Mouse (Mus musculus): Measurements from ENCODE around the gene Rxra. TPM values are rescaled to one million over a fixed set of nuclear protein-coding genes. Genes with fewer than 3 reads are reported as not detected.
A peak's percentile ranks its signal among the peaks of the same experiment; 100 is the strongest.

Gene Rxra
- total and polyA plus RNA-seq, 3 experiments, result 0.05 TPM; not detected in 2

DNA sequence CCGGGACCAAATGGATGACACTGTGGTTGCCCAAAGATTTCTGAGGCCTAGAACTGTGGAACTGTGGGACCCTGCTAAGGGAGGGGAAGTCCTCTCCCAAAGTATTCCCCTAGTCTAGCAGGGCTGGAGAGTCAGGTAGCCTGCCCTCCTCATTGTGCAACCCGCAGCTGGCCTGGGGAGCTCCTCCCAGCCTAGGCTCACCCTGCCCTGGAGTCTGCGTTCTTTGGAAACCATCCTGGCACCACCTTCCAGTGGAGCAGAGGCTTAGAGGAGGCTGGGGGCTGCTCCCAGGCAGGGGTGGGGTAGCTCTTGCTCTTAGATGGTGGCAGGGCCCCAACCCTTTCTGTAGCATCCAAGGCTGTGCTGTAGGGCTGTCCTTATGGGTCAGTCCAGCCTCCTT, 26.0 kb downstream of the Rxra start:
- TF ChIP-seq POLR2AphosphoS5 (IDR thresholded peaks at IDR 0.05; ENCODE audit: insufficient replicate concordance, low read depth, low read length) (no peak), GATA1 (IDR thresholded peaks at IDR 0.05; ENCODE audit: borderline replicate concordance, low read length) (no peak), GATA2 (IDR thresholded peaks at IDR 0.05; ENCODE audit: borderline replicate concordance, low read depth, low read length) (no peak), CTCF (IDR thresholded peaks at IDR 0.05; ENCODE audit: low read depth, low read length) (no peak), TAL1 (conservative IDR thresholded peaks at IDR 0.05; ENCODE audit: low read depth, low read length) (no peak)
- peaks cover 9% of the 10 kb centered on the region for H3K27me3 ChIP-seq (ENCODE audit: insufficient read depth, low read length)
- H3K36me3 ChIP-seq (replicated peaks), result no peaks in the 10 kb centered on the region
- DNase-seq (ENCODE audit: low spot score), result peak; percentile 26
- peak overlapping the region; percentile 62; the same call in 1 of the 2 replicates for H3K4me3 ChIP-seq (ENCODE audit: low read depth, low read length)
- H3K9me3 ChIP-seq (replicated peaks), result no peaks in the 10 kb centered on the region
- peaks cover 96% of the 10 kb centered on the region for H3K4me1 ChIP-seq (ENCODE audit: insufficient read depth, low read depth, low read length)
- no peak for ATAC-seq (ENCODE audit: extremely low read depth, insufficient number of reproducible peaks, low FRiP score, poor library complexity, severe bottlenecking)

DNA sequence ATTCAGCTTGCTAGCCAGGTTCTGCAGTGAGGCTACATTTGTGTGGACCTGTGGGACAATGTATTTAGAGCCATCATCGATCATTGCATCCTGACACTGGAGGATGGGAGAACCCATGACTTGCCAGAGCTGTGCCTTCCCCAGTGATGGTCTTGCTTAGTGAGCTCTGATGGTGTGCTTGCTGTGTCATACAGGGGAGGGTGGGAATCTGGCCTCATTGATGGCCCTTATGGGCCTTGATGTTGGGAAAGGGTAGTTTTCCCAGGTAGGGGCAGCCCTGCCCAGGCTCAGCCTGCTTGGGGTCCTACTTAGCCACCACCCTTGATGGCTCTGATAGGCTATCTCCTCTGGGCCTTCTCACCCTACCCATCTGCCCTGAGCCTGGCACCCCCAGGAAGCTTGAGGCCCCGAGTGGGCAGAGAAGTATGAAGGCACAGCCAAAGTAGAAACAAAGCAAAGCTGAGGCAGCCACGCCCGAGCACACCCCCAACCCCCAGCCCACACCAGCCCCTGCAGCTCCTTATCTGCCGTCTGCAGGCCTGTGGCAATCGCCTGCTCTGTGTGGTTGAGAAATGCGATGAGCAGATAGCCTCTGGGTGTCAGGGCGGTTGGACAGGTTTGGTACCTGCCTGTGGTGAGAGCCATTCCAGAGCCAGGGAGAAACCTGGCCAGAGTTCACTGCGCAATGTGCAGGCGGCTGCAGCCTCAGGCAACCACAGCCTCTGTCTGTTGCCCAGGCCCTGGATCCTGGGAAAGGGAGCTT, 26.8 kb downstream of the Rxra start:
- DNase-seq (ENCODE audit: low spot score), result peak; percentile 90
- Histone ChIP-seq H3K4me3 (ENCODE audit: low read depth, low read length) (peak overlapping the region; percentile 62; the same call in 1 of the 2 replicates), H3K9me3 (replicated peaks) (no peaks in the 10 kb centered on the region), H3K36me3 (replicated peaks) (no peaks in the 10 kb centered on the region), H3K27me3 (ENCODE audit: insufficient read depth, low read length) (peaks cover 1% of the 10 kb centered on the region), H3K4me1 (ENCODE audit: insufficient read depth, low read depth, low read length) (peaks cover 91% of the 10 kb centered on the region)
- TF ChIP-seq CTCF (IDR thresholded peaks at IDR 0.05; ENCODE audit: low read depth, low read length), result no peak
- TF ChIP-seq GATA2 (IDR thresholded peaks at IDR 0.05; ENCODE audit: borderline replicate concordance, low read depth, low read length), result 0 out of 2 replicates have a peak, but pooled peaks have one; percentile 56
- TF ChIP-seq GATA1 (IDR thresholded peaks at IDR 0.05; ENCODE audit: borderline replicate concordance, low read length), result no peak
- TF ChIP-seq TAL1 (conservative IDR thresholded peaks at IDR 0.05; ENCODE audit: low read depth, low read length), result peak; percentile 97
- peak; percentile 84 for ATAC-seq (ENCODE audit: extremely low read depth, insufficient number of reproducible peaks, low FRiP score, poor library complexity, severe bottlenecking)

- peak; percentile 59 for DNase-seq (ENCODE audit: low spot score)
- peaks cover 85% of the 10 kb centered on the region for H3K4me1 ChIP-seq (ENCODE audit: insufficient read depth, low read depth, low read length)
- ATAC-seq (ENCODE audit: extremely low read depth, insufficient number of reproducible peaks, low FRiP score, poor library complexity, severe bottlenecking), result no peak
These were observed 27.8 kb downstream of the Rxra start for GRCm38 (mm10) chr2:27703852-27704640.

GRCm38 (mm10) chr2:27704641-27705040, 28.4 kb downstream of the Rxra start:
- Histone ChIP-seq H3K9me3 (replicated peaks) (no peaks in the 10 kb centered on the region), H3K36me3 (replicated peaks) (no peaks in the 10 kb centered on the region), H3K4me3 (ENCODE audit: low read depth, low read length) (peak overlapping the region; percentile 48; the same call in 1 of the 2 replicates), H3K4me1 (ENCODE audit: insufficient read depth, low read depth, low read length) (peaks cover 83% of the 10 kb centered on the region), H3K27me3 (ENCODE audit: insufficient read depth, low read length) (peaks cover 3% of the 10 kb centered on the region; the same call in 1 of the 2 replicates)
- TF ChIP-seq GATA2 (IDR thresholded peaks at IDR 0.05; ENCODE audit: borderline replicate concordance, low read depth, low read length) (no peak), CTCF (IDR thresholded peaks at IDR 0.05; ENCODE audit: low read depth, low read length) (no peak), GATA1 (IDR thresholded peaks at IDR 0.05; ENCODE audit: borderline replicate concordance, low read length) (no peak), TAL1 (conservative IDR thresholded peaks at IDR 0.05; ENCODE audit: low read depth, low read length) (no peak), POLR2AphosphoS5 (IDR thresholded peaks at IDR 0.05; ENCODE audit: insufficient replicate concordance, low read depth, low read length) (no peak)
- DNase-seq (ENCODE audit: low spot score), result no peak
- no peak for ATAC-seq (ENCODE audit: extremely low read depth, insufficient number of reproducible peaks, low FRiP score, poor library complexity, severe bottlenecking)

More at GRCm38 (mm10) chr2:27703852-27704640, 27.8 kb downstream of the Rxra start:
- Histone ChIP-seq H3K36me3 (replicated peaks) (no peaks in the 10 kb centered on the region), H3K4me3 (ENCODE audit: low read depth, low read length) (peak overlapping the region; percentile 48; the same call in 1 of the 2 replicates), H3K9me3 (replicated peaks) (no peaks in the 10 kb centered on the region), H3K27me3 (ENCODE audit: insufficient read depth, low read length) (0 out of 2 replicates have a peak, but pooled peaks cover 3% of the 10 kb centered on the region)
- TF ChIP-seq GATA1 (IDR thresholded peaks at IDR 0.05; ENCODE audit: borderline replicate concordance, low read length), result no peak
- no peak for TF ChIP-seq TAL1 (conservative IDR thresholded peaks at IDR 0.05; ENCODE audit: low read depth, low read length)
- TF ChIP-seq GATA2 (IDR thresholded peaks at IDR 0.05; ENCODE audit: borderline replicate concordance, low read depth, low read length), result no peak
- no peak for TF ChIP-seq CTCF (IDR thresholded peaks at IDR 0.05; ENCODE audit: low read depth, low read length)
- TF ChIP-seq POLR2AphosphoS5 (IDR thresholded peaks at IDR 0.05; ENCODE audit: insufficient replicate concordance, low read depth, low read length), result no peak

- Histone ChIP-seq H3K4me1 (ENCODE audit: insufficient read depth, low read depth, low read length) (peaks cover 65% of the 10 kb centered on the region), H3K4me3 (ENCODE audit: low read depth, low read length) (no peak overlapping the region), H3K27me3 (ENCODE audit: insufficient read depth, low read length) (peaks cover 16% of the 10 kb centered on the region), H3K36me3 (replicated peaks) (no peaks in the 10 kb centered on the region), H3K9me3 (replicated peaks) (no peaks in the 10 kb centered on the region)
- TF ChIP-seq POLR2AphosphoS5 (IDR thresholded peaks at IDR 0.05; ENCODE audit: insufficient replicate concordance, low read depth, low read length), result no peak
- no peak for TF ChIP-seq GATA1 (IDR thresholded peaks at IDR 0.05; ENCODE audit: borderline replicate concordance, low read length)
- TF ChIP-seq GATA2 (IDR thresholded peaks at IDR 0.05; ENCODE audit: borderline replicate concordance, low read depth, low read length), result no peak
- no peak for TF ChIP-seq CTCF (IDR thresholded peaks at IDR 0.05; ENCODE audit: low read depth, low read length)
- no peak for TF ChIP-seq TAL1 (conservative IDR thresholded peaks at IDR 0.05; ENCODE audit: low read depth, low read length)
- DNase-seq (ENCODE audit: low spot score), result no peak
- no peak for ATAC-seq (ENCODE audit: extremely low read depth, insufficient number of reproducible peaks, low FRiP score, poor library complexity, severe bottlenecking)
These were observed 34.7 kb downstream of the Rxra start for GRCm38 (mm10) chr2:27710871-27711382.
